Mouse (Mus musculus) heart, embryonic 13.5 days (tissue): ENCODE results near the gene Brpf1. TPM values are rescaled to one million over a fixed set of nuclear protein-coding genes. Genes with fewer than 3 reads are reported as not detected.

Source experiments
- ATAC-seq: fragments of 200-750 bp; cut with Nextera tagmentation; 2 replicates; pipeline ENCODE4 v1.8.0; 2017; ENCODE audit warnings: moderate TSS enrichment; ENCODE audit not compliant: insufficient number of reproducible peaks, low FRiP score, low TSS enrichment; ENCODE audit errors: extremely low read depth
- H3K27ac ChIP-seq: fragments of 300-500 bp; sonication (generic); replicated peaks from 2 replicates; pipeline ENCODE4 v1.5.1; 2015; ENCODE audit warnings: moderate library complexity, mild to moderate bottlenecking, inconsistent platforms
- H3K27me3 ChIP-seq: fragments of 300-500 bp; sonication (generic); replicated peaks from 2 replicates; pipeline ENCODE4 v1.6.1; 2015; ENCODE audit warnings: mild to moderate bottlenecking, inconsistent platforms
- H3K36me3 ChIP-seq: fragments of 300-500 bp; sonication (generic); 2 replicates; pipeline ENCODE4 v1.6.1; 2015; ENCODE audit warnings: mild to moderate bottlenecking, inconsistent platforms
- H3K4me1 ChIP-seq: fragments of 300-500 bp; sonication (generic); 2 replicates; pipeline ENCODE4 v1.6.1; 2015; ENCODE audit warnings: inconsistent platforms
- H3K4me2 ChIP-seq: fragments of 300-500 bp; sonication (generic); 2 replicates; pipeline ENCODE4 v1.6.1; 2015; ENCODE audit warnings: inconsistent platforms, mild to moderate bottlenecking, moderate library complexity
- H3K4me3 ChIP-seq: fragments of 300-500 bp; sonication (generic); 2 replicates; pipeline ENCODE4 v1.5.1; 2015; ENCODE audit warnings: moderate library complexity, mild to moderate bottlenecking, inconsistent platforms
- H3K9ac ChIP-seq: fragments of 300-500 bp; sonication (generic); 2 replicates; pipeline ENCODE4 v1.6.1; 2015; ENCODE audit warnings: inconsistent platforms, mild to moderate bottlenecking, moderate library complexity
- H3K9me3 ChIP-seq: fragments of 300-500 bp; sonication (generic); 2 replicates; pipeline ENCODE4 v1.6.1; 2016; ENCODE audit warnings: inconsistent platforms
- WGBS: fragments of 180-500 bp; shearing (Covaris S2); methylation state at CpG from one replicate; pipeline ENCODE4 v1.1.7; 2015; ENCODE audit warnings: mixed read lengths; 5-methylcytosine and 5-hydroxymethylcytosine counted together
- polyA plus RNA-seq: library from polyadenylated mRNA; unstranded; fragments of >200 nt; fragmentation: Nextera tagmentation; extraction: Ambion mirVana; gene quantifications from 2 replicates; pipeline ENCODE4 v1.2.1, GENCODE M21; 2015

Brpf1 gene
- polyA plus RNA-seq, 1 experiment from 2014 or later, result 11.6 TPM

DNA sequence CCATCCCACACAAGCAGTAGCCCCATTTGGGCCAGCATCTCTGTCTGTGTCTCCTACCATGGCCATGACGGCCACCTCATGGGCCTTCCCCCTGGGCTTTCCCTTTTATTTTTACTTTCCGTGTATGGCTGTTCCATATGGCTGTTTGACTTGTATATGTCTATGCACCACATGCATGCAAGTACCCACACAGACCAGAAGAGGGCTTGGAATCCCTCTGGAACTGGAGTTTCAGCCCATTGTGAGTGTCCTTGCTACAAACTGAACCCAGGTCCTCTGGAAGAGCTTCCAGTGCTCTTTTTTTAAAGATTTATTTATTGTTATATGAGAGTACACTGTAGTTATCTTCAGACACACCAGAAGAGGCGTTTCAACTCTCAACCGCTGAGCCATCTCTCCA, 54.5 kb downstream of the Brpf1 start:
- ATAC-seq, result no peak
- WGBS, result 60% methylated on average over 4 of the region's 4 CpGs
- H3K27ac ChIP-seq, result no peak overlapping the region

GRCm38 (mm10) chr6:113362241-113362640, 55.3 kb downstream of the Brpf1 start:
- peaks cover 12% of the 10 kb centered on the region for H3K36me3 ChIP-seq
- no peak overlapping the region for H3K4me2 ChIP-seq
- H3K27me3 ChIP-seq, result no peaks in the 10 kb centered on the region; the same call in 1 of the 2 replicates
- H3K4me3 ChIP-seq, result no peak overlapping the region
- H3K27ac ChIP-seq, result no peak overlapping the region
- ATAC-seq, result no peak
- WGBS, result 80% methylated on average over 1 of the region's 1 CpGs
- no peaks in the 10 kb centered on the region for H3K4me1 ChIP-seq
- H3K9ac ChIP-seq, result no peak overlapping the region
- H3K9me3 ChIP-seq, result no peaks in the 10 kb centered on the region

More for the DNA sequence above, 54.5 kb downstream of the Brpf1 start:
- no peak overlapping the region for H3K4me3 ChIP-seq
- H3K27me3 ChIP-seq, result no peaks in the 10 kb centered on the region; the same call in 1 of the 2 replicates
- no peak overlapping the region for H3K4me2 ChIP-seq
- no peaks in the 10 kb centered on the region for H3K4me1 ChIP-seq
- H3K36me3 ChIP-seq, result peaks cover 4% of the 10 kb centered on the region
- no peaks in the 10 kb centered on the region for H3K9me3 ChIP-seq
- no peak overlapping the region for H3K9ac ChIP-seq

GRCm38 (mm10) chr6:113364518-113365135, 57.7 kb downstream of the Brpf1 start:
- WGBS, result 59% methylated on average over 8 of the region's 8 CpGs
- Histone ChIP-seq H3K27ac (no peak overlapping the region), H3K9me3 (no peaks in the 10 kb centered on the region), H3K36me3 (peaks cover 34% of the 10 kb centered on the region), H3K27me3 (no peaks in the 10 kb centered on the region), H3K4me3 (no peak overlapping the region), H3K4me2 (no peak overlapping the region), H3K4me1 (no peaks in the 10 kb centered on the region), H3K9ac (no peak overlapping the region)
- no peak for ATAC-seq

- H3K4me3 ChIP-seq, result no peak overlapping the region
- H3K4me2 ChIP-seq, result no peak overlapping the region
- H3K4me1 ChIP-seq, result no peaks in the 10 kb centered on the region
- H3K27ac ChIP-seq, result no peak overlapping the region
- no peak for ATAC-seq
- WGBS, result 86% methylated on average over 6 of the region's 6 CpGs
- H3K9ac ChIP-seq, result no peak overlapping the region
- no peaks in the 10 kb centered on the region for H3K27me3 ChIP-seq
- peaks cover 54% of the 10 kb centered on the region for H3K36me3 ChIP-seq
- H3K9me3 ChIP-seq, result no peaks in the 10 kb centered on the region
These were observed 59.7 kb downstream of the Brpf1 start for GRCm38 (mm10) chr6:113366639-113367038.

- H3K4me2 ChIP-seq, result no peak overlapping the region
- 95% methylated on average over 1 of the region's 1 CpGs for WGBS
- H3K4me1 ChIP-seq, result no peaks in the 10 kb centered on the region
- H3K36me3 ChIP-seq, result peaks cover 64% of the 10 kb centered on the region
- H3K9me3 ChIP-seq, result no peaks in the 10 kb centered on the region
- no peaks in the 10 kb centered on the region for H3K27me3 ChIP-seq
- no peak overlapping the region for H3K27ac ChIP-seq
- no peak overlapping the region for H3K9ac ChIP-seq
- no peak for ATAC-seq
- H3K4me3 ChIP-seq, result no peak overlapping the region
These were observed 60.6 kb downstream of the Brpf1 start for GRCm38 (mm10) chr6:113367574-113367973.

GRCm38 (mm10) chr6:113368124-113368523, 61.2 kb downstream of the Brpf1 start:
- no peak overlapping the region for H3K4me3 ChIP-seq
- H3K9ac ChIP-seq, result no peak overlapping the region
- H3K4me2 ChIP-seq, result no peak overlapping the region
- no peak overlapping the region for H3K27ac ChIP-seq
- WGBS, result 76% methylated on average over 7 of the region's 7 CpGs
- H3K27me3 ChIP-seq, result no peaks in the 10 kb centered on the region
- peaks cover 69% of the 10 kb centered on the region for H3K36me3 ChIP-seq
- no peak for ATAC-seq
- H3K9me3 ChIP-seq, result no peaks in the 10 kb centered on the region
- no peaks in the 10 kb centered on the region for H3K4me1 ChIP-seq

DNA sequence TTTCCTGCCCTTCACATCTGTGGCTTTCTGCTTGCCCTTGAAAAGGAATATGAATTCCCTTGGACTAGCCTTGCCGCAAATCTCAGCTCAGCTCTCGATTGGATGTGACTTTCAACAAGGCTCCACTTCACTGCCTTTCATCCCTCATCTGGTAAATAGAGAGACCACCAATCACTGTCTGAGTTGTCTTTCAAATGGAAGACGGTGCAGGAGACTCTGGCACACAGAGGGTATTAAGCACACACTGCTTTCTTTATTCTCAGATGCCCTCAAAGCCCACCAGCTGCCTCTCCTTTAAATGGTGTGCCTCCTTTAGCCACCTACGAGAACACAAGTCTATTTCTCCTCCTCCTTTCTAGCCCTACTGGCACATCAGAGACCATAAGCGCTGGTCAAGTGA, 61.6 kb downstream of the Brpf1 start:
- WGBS, result 85% methylated on average over 5 of the region's 5 CpGs
- Histone ChIP-seq H3K9ac (no peak overlapping the region), H3K4me2 (no peak overlapping the region), H3K4me1 (no peaks in the 10 kb centered on the region), H3K36me3 (peaks cover 74% of the 10 kb centered on the region), H3K27me3 (no peaks in the 10 kb centered on the region), H3K27ac (no peak overlapping the region), H3K4me3 (no peak overlapping the region), H3K9me3 (no peaks in the 10 kb centered on the region)
- no peak for ATAC-seq

GRCm38 (mm10) chr6:113370194-113370929, 63.4 kb downstream of the Brpf1 start:
- Histone ChIP-seq H3K4me1 (no peaks in the 10 kb centered on the region), H3K36me3 (peaks cover 91% of the 10 kb centered on the region), H3K27ac (no peak overlapping the region), H3K9ac (no peak overlapping the region), H3K27me3 (no peaks in the 10 kb centered on the region), H3K4me3 (no peak overlapping the region), H3K9me3 (no peaks in the 10 kb centered on the region), H3K4me2 (no peak overlapping the region)
- WGBS, result 86% methylated on average over 20 of the region's 20 CpGs
- ATAC-seq, result no peak; the same call in 1 of the 2 replicates

DNA sequence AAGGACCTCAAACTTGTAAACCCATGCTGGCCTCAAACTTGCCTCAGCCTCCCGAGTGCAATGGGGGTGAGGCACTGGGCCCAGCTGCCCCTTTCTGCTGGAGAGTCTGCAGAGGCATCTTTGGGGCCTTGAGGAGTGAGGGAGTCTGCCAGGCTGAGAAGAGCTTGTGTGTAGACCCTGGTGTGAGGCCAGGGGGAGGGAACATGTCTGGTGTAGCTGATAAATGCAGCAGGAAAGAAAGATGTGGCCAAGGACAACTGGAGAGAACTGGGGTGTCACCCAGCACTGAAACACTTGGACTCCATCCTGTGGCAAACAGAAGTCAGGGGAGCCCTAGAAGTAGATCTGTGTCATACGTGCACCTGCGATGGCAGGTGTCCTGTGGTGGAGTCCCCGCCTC, 66.6 kb downstream of the Brpf1 start:
- Histone ChIP-seq H3K36me3 (peaks cover 75% of the 10 kb centered on the region), H3K27ac (no peak overlapping the region), H3K9me3 (no peaks in the 10 kb centered on the region), H3K4me3 (no peak overlapping the region), H3K4me2 (no peak overlapping the region), H3K27me3 (no peaks in the 10 kb centered on the region), H3K9ac (no peak overlapping the region), H3K4me1 (peaks cover 6% of the 10 kb centered on the region)
- WGBS, result 85% methylated on average over 4 of the region's 4 CpGs
- no peak for ATAC-seq

Other genes starting within 250 kb of the Brpf1 start
- gene Setd5, start 229.8 kb upstream of the Brpf1 start, polyA plus RNA-seq, result 49.5 and 55.8 TPM in 2 replicates
- gene Lhfpl4, start 111.8 kb upstream of the Brpf1 start, polyA plus RNA-seq, result 0.36 and 0.62 TPM in 2 replicates
- gene Mtmr14, start 69.3 kb upstream of the Brpf1 start, polyA plus RNA-seq, result 23.5 and 23.6 TPM in 2 replicates
- gene Cpne9, start 24.8 kb upstream of the Brpf1 start, polyA plus RNA-seq, result 0.22 TPM in 1 of 2 replicates, not detected in the other
- gene Ogg1, start 19.8 kb downstream of the Brpf1 start, polyA plus RNA-seq, result 9.5 and 11.6 TPM in 2 replicates
- gene Camk1, start 36.8 kb downstream of the Brpf1 start, polyA plus RNA-seq, result 109 and 115 TPM in 2 replicates
- gene Tada3, start 70.7 kb downstream of the Brpf1 start, polyA plus RNA-seq, result 39.6 and 41.5 TPM in 2 replicates
- 264 and 283 TPM in 2 replicates for gene Arpc4, start 71.0 kb downstream of the Brpf1 start, polyA plus RNA-seq
- 1.7 and 2.0 TPM in 2 replicates for gene Ttll3, start 82.1 kb downstream of the Brpf1 start, polyA plus RNA-seq
- 13.6 and 17.9 TPM in 2 replicates for gene Rpusd3, start 112.2 kb downstream of the Brpf1 start, polyA plus RNA-seq
- not detected in 2 replicates for gene Cidec, start 128.6 kb downstream of the Brpf1 start, polyA plus RNA-seq
- gene Jagn1, start 135.4 kb downstream of the Brpf1 start, polyA plus RNA-seq, result 59.5 and 67.6 TPM in 2 replicates
- 1.1 and 1.2 TPM in 2 replicates for gene Il17re, start 151.3 kb downstream of the Brpf1 start, polyA plus RNA-seq
- 4.4 and 6.7 TPM in 2 replicates for gene Il17rc, start 164.3 kb downstream of the Brpf1 start, polyA plus RNA-seq
- 37.6 and 46.9 TPM in 2 replicates for gene Creld1, start 176.2 kb downstream of the Brpf1 start, polyA plus RNA-seq
- 0.20 and 0.36 TPM in 2 replicates for gene Prrt3, start 194.8 kb downstream of the Brpf1 start, polyA plus RNA-seq
- 76.5 and 86.7 TPM in 2 replicates for gene Emc3, start 224.5 kb downstream of the Brpf1 start, polyA plus RNA-seq
- gene Fancd2, start 224.5 kb downstream of the Brpf1 start, polyA plus RNA-seq, result 7.7 and 8.0 TPM in 2 replicates